Mouse (Mus musculus) intestine, embryonic 14.5 days (tissue): ENCODE data around the gene Adm2. TPM values are rescaled to one million over a fixed set of nuclear protein-coding genes. Genes with fewer than 3 reads are reported as not detected.

Experiments
- ATAC-seq: fragments of 200-750 bp; cut with Nextera tagmentation; replicated peaks from 2 replicates; pipeline ENCODE4 v1.8.0; 2017; ENCODE audit warnings: low read depth, moderate number of reproducible peaks, moderate TSS enrichment, moderate library complexity; ENCODE audit not compliant: low FRiP score, low TSS enrichment
- DNase-seq: peaks from one replicate; pipeline ENCODE4 v3.0.0-alpha.2; 2018; ENCODE audit warnings: low spot score
- H3K27ac ChIP-seq: fragments of 300-500 bp; sonication (generic); 2 replicates; pipeline ENCODE4 v1.5.1; 2014; ENCODE audit warnings: low read depth, mild to moderate bottlenecking, control low read depth
- H3K27me3 ChIP-seq: fragments of 300-500 bp; sonication (generic); replicated peaks from 2 replicates; pipeline ENCODE4 v1.6.1; 2014; ENCODE audit warnings: low read length, control low read depth; ENCODE audit not compliant: control insufficient read depth, insufficient read depth
- H3K36me3 ChIP-seq: fragments of 300-500 bp; sonication (generic); 2 replicates; pipeline ENCODE4 v1.6.1; 2014; ENCODE audit warnings: low read length, control low read depth; ENCODE audit not compliant: control insufficient read depth, insufficient read depth
- H3K4me1 ChIP-seq: fragments of 300-500 bp; sonication (generic); replicated peaks from 2 replicates; pipeline ENCODE4 v1.6.1; 2014; ENCODE audit warnings: low read length, control low read depth, mixed read lengths; ENCODE audit not compliant: control insufficient read depth, insufficient read depth
- H3K4me2 ChIP-seq: fragments of 300-500 bp; sonication (generic); 2 replicates; pipeline ENCODE4 v1.6.1; 2014; ENCODE audit warnings: low read length
- H3K4me3 ChIP-seq: fragments of 300-500 bp; sonication (generic); 2 replicates; pipeline ENCODE4 v1.5.1; 2014; ENCODE audit warnings: low read depth, low read length, control low read depth, mixed read lengths
- H3K9ac ChIP-seq: fragments of 300-500 bp; sonication (generic); 2 replicates; pipeline ENCODE4 v1.6.1; 2014; ENCODE audit warnings: mild to moderate bottlenecking, low read length
- H3K9me3 ChIP-seq: fragments of 300-500 bp; sonication (generic); 2 replicates; pipeline ENCODE4 v1.6.1; 2016; ENCODE audit warnings: low read length, control low read depth; ENCODE audit not compliant: control insufficient read depth
- WGBS: fragments of 180-500 bp; shearing (Covaris S2); extraction: QIAGEN DNeasy Blood & Tissue Kit; methylation state at CpG from one replicate; pipeline ENCODE4 v1.1.7; 2014; 5-methylcytosine and 5-hydroxymethylcytosine counted together
- polyA plus RNA-seq: library from polyadenylated mRNA; unstranded; fragments of >200 nt; fragmentation: Nextera tagmentation; extraction: Ambion mirVana; gene quantifications from 2 replicates; pipeline ENCODE4 v1.2.1, GENCODE M21; 2014

Adm2 gene
- 0.32 and 0.73 TPM in 2 replicates for polyA plus RNA-seq

GRCm38 (mm10) chr15:89322670-89323522, at the start of gene Adm2:
Adm2 (plus strand) TSS chr15:89322720.
- H3K4me2 ChIP-seq, result peak within 1 kb of the TSS; percentile 48
- ATAC-seq (no peak), DNase-seq (peak; percentile 55)
- no peaks in the 10 kb centered on the region for H3K4me1 ChIP-seq
- H3K4me3 ChIP-seq, result peak within 1 kb of the TSS; percentile 17
- no peaks in the 10 kb centered on the region for H3K9me3 ChIP-seq
- no peaks in the 10 kb centered on the region for H3K36me3 ChIP-seq
- no peak within 1 kb of the TSS for H3K27ac ChIP-seq
- H3K27me3 ChIP-seq, result 0 out of 2 replicates have a peak, but pooled peaks cover 13% of the 10 kb centered on the region
- H3K9ac ChIP-seq, result peak within 1 kb of the TSS; percentile 13; the same call in 1 of the 2 replicates
- WGBS, result 8% methylated on average over 26 of the region's 26 CpGs

GRCm38 (mm10) chr15:89275497-89275896, 47.0 kb upstream of the Adm2 start:
- 79% methylated on average over 3 of the region's 3 CpGs for WGBS
- Histone ChIP-seq H3K9me3 (no peaks in the 10 kb centered on the region), H3K27ac (no peak overlapping the region), H3K4me3 (no peak overlapping the region), H3K9ac (no peak overlapping the region), H3K27me3 (no peaks in the 10 kb centered on the region), H3K4me1 (no peaks in the 10 kb centered on the region), H3K36me3 (peaks cover 70% of the 10 kb centered on the region), H3K4me2 (no peak overlapping the region)
- no peak for ATAC-seq
- DNase-seq, result no peak

GRCm38 (mm10) chr15:89277366-89277765, 45.2 kb upstream of the Adm2 start:
- ATAC-seq (no peak), DNase-seq (no peak)
- Histone ChIP-seq H3K27me3 (no peaks in the 10 kb centered on the region), H3K9ac (no peak overlapping the region), H3K36me3 (peaks cover 82% of the 10 kb centered on the region), H3K9me3 (no peaks in the 10 kb centered on the region), H3K4me3 (no peak overlapping the region), H3K27ac (no peak overlapping the region), H3K4me1 (no peaks in the 10 kb centered on the region), H3K4me2 (no peak overlapping the region)
- 91% methylated on average over 4 of the region's 4 CpGs for WGBS

GRCm38 (mm10) chr15:89282546-89282945, 40.0 kb upstream of the Adm2 start:
- Histone ChIP-seq H3K4me3 (no peak overlapping the region), H3K9ac (no peak overlapping the region), H3K27me3 (no peaks in the 10 kb centered on the region), H3K36me3 (peaks cover 80% of the 10 kb centered on the region), H3K4me2 (no peak overlapping the region), H3K4me1 (no peaks in the 10 kb centered on the region), H3K27ac (no peak overlapping the region), H3K9me3 (no peaks in the 10 kb centered on the region)
- ATAC-seq (no peak), DNase-seq (no peak)
- 85% methylated on average over 6 of the region's 6 CpGs for WGBS

- H3K36me3 ChIP-seq, result peaks cover 80% of the 10 kb centered on the region
- H3K4me1 ChIP-seq, result no peaks in the 10 kb centered on the region
- H3K9ac ChIP-seq, result no peak overlapping the region
- DNase-seq, result no peak
- H3K27ac ChIP-seq, result no peak overlapping the region
- no peaks in the 10 kb centered on the region for H3K9me3 ChIP-seq
- H3K27me3 ChIP-seq, result no peaks in the 10 kb centered on the region
- H3K4me3 ChIP-seq, result no peak overlapping the region
- WGBS, result 86% methylated on average over 2 of the region's 2 CpGs
- no peak overlapping the region for H3K4me2 ChIP-seq
- no peak for ATAC-seq
Observed at GRCm38 (mm10) chr15:89284094-89284493, 38.4 kb upstream of the Adm2 start.

DNA sequence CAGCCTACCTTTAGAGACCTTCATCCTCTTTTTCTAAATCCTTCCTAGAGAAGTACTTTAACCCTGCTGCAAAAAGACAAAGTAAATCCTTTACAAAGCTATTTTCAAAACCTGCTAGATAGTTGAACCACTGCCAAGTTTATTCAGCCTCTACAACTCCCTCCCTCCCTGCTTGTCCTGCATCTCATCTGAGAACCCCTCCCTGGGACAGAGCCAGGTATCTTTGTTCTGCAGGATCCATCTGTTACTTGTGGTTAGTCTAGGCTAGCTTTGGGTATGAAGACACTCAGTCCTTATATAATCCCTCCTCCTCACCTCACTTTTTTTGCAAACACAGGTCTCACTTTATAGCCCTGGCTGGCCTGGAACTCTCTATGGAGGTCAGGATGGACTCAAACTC, 37.5 kb upstream of the Adm2 start:
- H3K4me1 ChIP-seq, result no peaks in the 10 kb centered on the region
- DNase-seq, result no peak
- H3K27me3 ChIP-seq, result no peaks in the 10 kb centered on the region
- no peaks in the 10 kb centered on the region for H3K9me3 ChIP-seq
- H3K27ac ChIP-seq, result no peak overlapping the region
- ATAC-seq, result no peak
- H3K9ac ChIP-seq, result no peak overlapping the region
- peaks cover 80% of the 10 kb centered on the region for H3K36me3 ChIP-seq
- H3K4me2 ChIP-seq, result no peak overlapping the region
- H3K4me3 ChIP-seq, result no peak overlapping the region

DNA sequence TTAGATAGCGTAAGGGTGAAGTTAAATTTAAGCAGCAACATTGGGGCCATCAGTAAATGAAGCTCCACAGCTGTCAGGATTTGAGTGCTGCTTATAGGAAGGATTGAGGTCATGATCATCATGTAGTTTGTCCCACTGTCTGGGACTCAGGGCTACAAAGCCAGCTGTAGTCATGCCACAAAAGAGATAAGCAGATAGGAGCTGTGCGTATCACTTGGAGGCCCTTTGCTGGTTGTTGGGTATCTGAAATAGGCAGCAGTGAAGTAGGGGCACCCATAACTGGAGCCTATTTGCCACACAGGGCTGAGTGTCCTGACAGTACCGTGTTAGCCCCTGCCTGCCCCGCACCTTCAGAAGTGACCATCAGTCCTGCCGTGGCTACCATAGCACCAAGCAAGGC, 37.0 kb upstream of the Adm2 start:
- DNase-seq, result no peak
- Histone ChIP-seq H3K4me3 (no peak overlapping the region), H3K4me1 (no peaks in the 10 kb centered on the region), H3K9me3 (no peaks in the 10 kb centered on the region), H3K9ac (no peak overlapping the region), H3K27ac (no peak overlapping the region), H3K36me3 (peaks cover 80% of the 10 kb centered on the region), H3K4me2 (no peak overlapping the region), H3K27me3 (no peaks in the 10 kb centered on the region)
- WGBS, result 95% methylated on average over 5 of the region's 5 CpGs
- no peak for ATAC-seq

GRCm38 (mm10) chr15:89286114-89286513, 36.4 kb upstream of the Adm2 start:
- 84% methylated on average over 7 of the region's 7 CpGs for WGBS
- no peak overlapping the region for H3K27ac ChIP-seq
- no peaks in the 10 kb centered on the region for H3K27me3 ChIP-seq
- H3K9ac ChIP-seq, result no peak overlapping the region
- H3K4me1 ChIP-seq, result no peaks in the 10 kb centered on the region
- no peak overlapping the region for H3K4me2 ChIP-seq
- no peaks in the 10 kb centered on the region for H3K9me3 ChIP-seq
- peaks cover 80% of the 10 kb centered on the region for H3K36me3 ChIP-seq
- DNase-seq (no peak), ATAC-seq (no peak)
- no peak overlapping the region for H3K4me3 ChIP-seq

DNA sequence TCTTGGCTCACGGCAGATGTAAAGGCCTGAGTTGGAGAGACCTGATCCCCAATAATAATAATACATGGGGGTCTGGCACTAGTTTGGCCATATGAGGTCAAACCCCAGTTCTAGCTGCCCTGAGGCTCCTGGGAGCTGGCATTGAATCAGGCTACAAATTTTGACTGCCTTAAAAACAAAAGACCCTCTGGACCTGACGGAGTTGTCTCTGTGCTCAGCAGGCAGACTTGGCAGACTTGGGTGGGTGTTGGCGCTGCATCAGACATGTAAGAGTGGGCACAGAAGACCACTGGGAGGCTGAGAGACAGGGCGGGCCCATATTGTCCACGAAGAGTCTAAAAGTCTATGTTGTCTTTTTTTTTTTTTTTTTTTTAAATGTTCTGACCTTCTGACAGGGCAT, 35.9 kb upstream of the Adm2 start:
- H3K27me3 ChIP-seq, result no peaks in the 10 kb centered on the region
- ATAC-seq (no peak), DNase-seq (no peak)
- no peak overlapping the region for H3K4me3 ChIP-seq
- H3K27ac ChIP-seq, result no peak overlapping the region
- H3K4me1 ChIP-seq, result no peaks in the 10 kb centered on the region
- no peak overlapping the region for H3K4me2 ChIP-seq
- H3K9me3 ChIP-seq, result no peaks in the 10 kb centered on the region
- peaks cover 80% of the 10 kb centered on the region for H3K36me3 ChIP-seq
- no peak overlapping the region for H3K9ac ChIP-seq
- WGBS, result 90% methylated on average over 5 of the region's 5 CpGs
